Mouse (Mus musculus) heart, postnatal 0 days (tissue): Measurements from ENCODE around the gene Dand5. TPM values are rescaled to one million over a fixed set of nuclear protein-coding genes. Genes with fewer than 3 reads are reported as not detected.

Experiments used
- ATAC-seq: fragments of 200-750 bp; cut with Nextera tagmentation; 2 replicates; pipeline ENCODE4 v1.8.0; 2017; ENCODE audit warnings: low read depth, moderate number of reproducible peaks, moderate library complexity; ENCODE audit not compliant: insufficient read depth
- DNase-seq: peaks from one replicate; pipeline ENCODE4 v3.0.0-alpha.2; 2016; ENCODE audit warnings: low spot score
- H3K27ac ChIP-seq: fragments of 300-500 bp; sonication (generic); 2 replicates; pipeline ENCODE4 v1.5.1; 2014; ENCODE audit warnings: low read depth, mild to moderate bottlenecking
- H3K27me3 ChIP-seq: fragments of 300-500 bp; sonication (generic); 2 replicates; pipeline ENCODE4 v1.6.1; 2014; ENCODE audit warnings: low read length, mixed read lengths; ENCODE audit not compliant: control insufficient read depth, insufficient read depth
- H3K36me3 ChIP-seq: fragments of 300-500 bp; sonication (generic); replicated peaks from 2 replicates; pipeline ENCODE4 v1.6.1; 2014; ENCODE audit warnings: low read length, mixed read lengths; ENCODE audit not compliant: control insufficient read depth, insufficient read depth
- H3K4me1 ChIP-seq: fragments of 300-500 bp; sonication (generic); 2 replicates; pipeline ENCODE4 v1.6.1; 2014; ENCODE audit warnings: antibody characterized with exemption; ENCODE audit not compliant: control insufficient read depth, insufficient read depth
- H3K4me2 ChIP-seq: fragments of 300-500 bp; sonication (generic); 2 replicates; pipeline ENCODE4 v1.6.1; 2014; ENCODE audit warnings: low read depth, mild to moderate bottlenecking, low read length, moderate library complexity
- H3K4me3 ChIP-seq: fragments of 300-500 bp; sonication (generic); 2 replicates; pipeline ENCODE4 v1.5.1; 2014; ENCODE audit warnings: low read depth, low read length
- H3K9ac ChIP-seq: fragments of 300-500 bp; sonication (generic); replicated peaks from 2 replicates; pipeline ENCODE4 v1.6.1; 2014; ENCODE audit warnings: low read depth, low read length, mixed read lengths
- H3K9me3 ChIP-seq: fragments of 300-500 bp; sonication (generic); replicated peaks from 2 replicates; pipeline ENCODE4 v1.6.1; 2016; ENCODE audit warnings: low read length; ENCODE audit not compliant: control insufficient read depth
- CTCF ChIP-seq: IDR thresholded peaks from 2 replicates; pipeline ENCODE4 v1.5.1; 2016; ENCODE audit warnings: antibody characterized with exemption, control low read depth, low read depth
- EP300 ChIP-seq: IDR thresholded peaks from 2 replicates; pipeline ENCODE4 v1.6.1; 2016; ENCODE audit warnings: antibody characterized with exemption, low read depth
- WGBS: fragments of 180-500 bp; shearing (Covaris S2); extraction: QIAGEN DNeasy Blood & Tissue Kit; methylation state at CpG from one replicate; pipeline ENCODE4 v1.1.7; 2014; 5-methylcytosine and 5-hydroxymethylcytosine counted together
- polyA plus RNA-seq: library from polyadenylated mRNA; unstranded; fragments of >200 nt; fragmentation: Nextera tagmentation; extraction: Ambion mirVana; gene quantifications from 2 replicates; pipeline ENCODE4 v1.2.1, GENCODE M21; 2015
- total RNA-seq: library from RNA; depleted of rRNA; stranded (reverse); fragments of >200 nt; gene quantifications from 2 replicates; pipeline ENCODE4 v1.2.3, GENCODE M21; 2014; ENCODE audit warnings: low replicate concordance

Gene Dand5
- total and polyA plus RNA-seq, 2 experiments from 2014 or later: 6.2 to 15.4 TPM

DNA sequence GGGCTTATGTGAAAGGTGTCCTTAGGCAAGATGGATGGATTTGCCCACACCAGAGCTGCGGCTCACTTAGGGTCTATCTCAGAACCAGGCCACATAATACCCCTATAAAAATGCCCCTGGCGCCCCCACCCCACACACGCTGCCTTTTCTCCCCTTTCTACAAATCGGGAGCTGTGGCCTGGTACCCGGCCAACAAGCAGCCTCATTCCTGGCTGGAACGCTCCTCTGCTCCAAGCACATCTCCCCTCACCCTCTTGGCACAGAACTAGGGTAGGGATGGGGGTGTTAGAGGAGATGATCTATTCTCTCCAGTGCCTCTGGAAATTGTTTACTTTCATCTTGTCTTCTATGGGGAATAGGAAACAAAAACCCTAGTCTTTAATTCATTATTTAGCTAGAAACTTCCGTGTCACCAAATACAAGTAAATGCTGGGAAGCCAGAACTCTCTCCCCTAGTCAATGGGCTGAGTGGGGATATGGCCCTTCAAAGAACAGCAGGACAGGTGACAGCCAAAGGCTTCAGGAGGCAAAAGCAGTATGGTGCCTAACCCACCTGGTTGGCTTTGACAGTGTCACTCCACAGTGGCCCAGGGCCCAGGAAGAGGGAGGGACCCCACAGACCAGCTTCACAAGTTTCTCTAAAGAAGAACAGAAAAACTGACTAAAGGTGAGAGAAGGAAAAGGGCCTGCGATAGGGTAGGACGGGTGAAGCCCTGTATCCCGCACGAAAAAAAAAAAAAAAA lies 43.8 kb downstream of the Dand5 start:
- Histone ChIP-seq H3K36me3 (no peaks in the 10 kb centered on the region), H3K27me3 (peaks cover 48% of the 10 kb centered on the region), H3K27ac (peak overlapping the region; percentile 26; the same call in 1 of the 2 replicates), H3K4me1 (peaks cover 25% of the 10 kb centered on the region), H3K4me2 (no peak overlapping the region), H3K4me3 (no peak overlapping the region), H3K9ac (no peak overlapping the region), H3K9me3 (no peaks in the 10 kb centered on the region)
- DNase-seq: no peak
- TF ChIP-seq CTCF (no peak), EP300 (no peak)
- ATAC-seq: no peak
- WGBS: 60% methylated on average over 11 of the region's 11 CpGs

DNA sequence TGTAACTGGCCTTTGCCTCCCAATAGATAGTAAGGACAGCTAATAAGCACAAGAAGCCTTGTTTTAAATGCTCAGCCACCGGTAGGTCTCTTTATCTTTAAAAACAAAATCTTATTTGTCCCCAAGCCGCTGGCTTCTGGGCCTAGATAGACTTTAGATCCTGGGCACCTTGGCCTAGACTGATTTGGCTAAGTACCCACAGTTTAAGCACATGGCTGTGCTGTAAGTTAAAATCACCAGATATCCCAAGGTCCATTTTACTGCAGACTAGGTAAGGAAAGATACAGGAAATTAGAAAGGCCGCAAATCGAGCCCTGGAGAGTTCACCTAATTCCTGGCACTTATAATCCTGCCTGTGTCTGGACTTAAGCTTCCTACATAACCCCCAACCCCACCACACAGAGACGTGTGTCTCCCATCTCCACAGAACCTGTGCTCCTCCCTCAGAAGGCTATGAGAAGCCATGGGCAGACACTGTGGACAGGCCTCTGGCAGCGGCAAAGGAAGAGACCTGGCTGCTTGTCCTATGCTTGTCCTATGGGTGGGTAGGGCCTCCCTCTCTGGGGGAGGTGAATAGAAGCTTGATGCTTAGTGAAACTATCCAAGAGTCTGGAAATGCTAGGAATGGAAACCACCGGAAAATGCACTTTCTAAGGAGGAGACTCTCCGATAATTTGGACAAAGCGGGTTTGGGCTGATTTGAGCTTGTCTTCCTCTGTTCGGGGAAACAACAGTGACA lies 44.6 kb downstream of the Dand5 start:
- Histone ChIP-seq H3K4me2 (no peak overlapping the region), H3K27ac (peak overlapping the region; percentile 26), H3K4me3 (no peak overlapping the region), H3K36me3 (no peaks in the 10 kb centered on the region), H3K9me3 (no peaks in the 10 kb centered on the region), H3K9ac (no peak overlapping the region), H3K27me3 (peaks cover 41% of the 10 kb centered on the region), H3K4me1 (peaks cover 29% of the 10 kb centered on the region)
- DNase-seq: no peak
- TF ChIP-seq CTCF (no peak), EP300 (no peak)
- no peak for ATAC-seq
- WGBS: 79% methylated on average over 10 of the region's 10 CpGs

DNA sequence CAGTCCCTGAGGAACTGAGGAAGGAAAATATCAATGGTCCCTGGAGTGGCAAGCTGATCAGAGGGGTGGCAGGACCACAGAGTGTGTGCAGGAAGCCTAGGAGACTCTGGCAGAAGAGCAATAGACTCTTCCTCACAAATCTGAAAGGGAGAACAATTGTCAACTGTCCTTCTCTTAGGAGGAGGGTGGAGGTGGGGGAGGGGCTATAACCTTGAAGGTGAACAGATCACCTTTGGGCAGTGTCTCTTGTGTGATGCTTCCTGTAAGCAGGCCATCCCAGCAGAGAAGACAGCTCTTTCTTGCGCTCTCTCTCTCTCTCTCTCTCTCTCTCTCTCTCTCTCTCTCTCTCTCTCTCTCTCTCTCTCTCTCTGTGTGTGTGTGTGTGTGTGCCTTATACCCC lies 46.1 kb downstream of the Dand5 start:
- DNase-seq (no peak), ATAC-seq (no peak)
- H3K36me3 ChIP-seq: peaks cover 2% of the 10 kb centered on the region; the same call in 1 of the 2 replicates
- TF ChIP-seq EP300 (no peak), CTCF (no peak)
- 83% methylated on average over 1 of the region's 1 CpGs for WGBS
- H3K9ac ChIP-seq: no peak overlapping the region
- H3K9me3 ChIP-seq: no peaks in the 10 kb centered on the region
- H3K4me2 ChIP-seq: no peak overlapping the region
- H3K27me3 ChIP-seq: peaks cover 34% of the 10 kb centered on the region
- H3K4me3 ChIP-seq: no peak overlapping the region
- peaks cover 29% of the 10 kb centered on the region for H3K4me1 ChIP-seq
- no peak overlapping the region for H3K27ac ChIP-seq

- DNase-seq (no peak), ATAC-seq (no peak)
- H3K4me3 ChIP-seq: no peak overlapping the region
- H3K9ac ChIP-seq: no peak overlapping the region
- H3K36me3 ChIP-seq: peaks cover 10% of the 10 kb centered on the region; the same call in 1 of the 2 replicates
- H3K27me3 ChIP-seq: peaks cover 30% of the 10 kb centered on the region
- H3K27ac ChIP-seq: peak overlapping the region; percentile 82
- H3K4me2 ChIP-seq: peak overlapping the region; percentile 56; the same call in 1 of the 2 replicates
- no peak for TF ChIP-seq CTCF
- TF ChIP-seq EP300: no peak
- no peaks in the 10 kb centered on the region for H3K9me3 ChIP-seq
- H3K4me1 ChIP-seq: peaks cover 24% of the 10 kb centered on the region
- 31% methylated on average over 7 of the region's 7 CpGs for WGBS
Measured at GRCm38 (mm10) chr8:84775621-84776113, 47.0 kb downstream of the Dand5 start.

DNA sequence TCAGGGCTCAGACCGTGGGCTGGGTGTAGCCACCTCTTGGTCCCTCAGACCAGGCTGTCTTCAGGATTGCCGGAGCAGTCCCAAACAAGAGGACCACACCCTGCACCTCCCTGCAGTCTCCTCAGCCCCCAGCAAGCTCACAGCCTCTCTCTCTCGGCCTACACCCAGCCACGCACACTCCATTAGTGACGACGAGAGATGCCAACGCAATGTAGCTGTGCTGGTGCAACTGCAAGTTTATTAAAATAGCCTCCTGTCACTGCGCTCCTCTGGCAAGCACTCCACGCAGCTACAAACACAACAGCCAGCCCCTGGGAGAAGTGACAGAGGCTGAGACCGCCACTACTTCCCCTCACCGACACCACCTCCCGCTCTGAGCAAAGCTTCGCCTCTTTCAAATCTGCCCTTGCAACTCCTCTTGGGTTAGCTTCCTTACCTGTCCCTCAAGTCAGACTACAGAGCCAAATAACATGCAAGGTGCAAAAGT lies 47.5 kb downstream of the Dand5 start:
- Histone ChIP-seq H3K4me3 (no peak overlapping the region), H3K27me3 (peaks cover 25% of the 10 kb centered on the region), H3K9me3 (no peaks in the 10 kb centered on the region), H3K4me1 (peaks cover 24% of the 10 kb centered on the region), H3K4me2 (peak overlapping the region; percentile 56), H3K27ac (peak overlapping the region; percentile 82), H3K9ac (no peak overlapping the region), H3K36me3 (peaks cover 10% of the 10 kb centered on the region; the same call in 1 of the 2 replicates)
- 23% methylated on average over 13 of the region's 13 CpGs for WGBS
- ATAC-seq (peak; percentile 25), DNase-seq (no peak)
- TF ChIP-seq EP300: no peak
- TF ChIP-seq CTCF: no peak
